Mouse (Mus musculus) adrenal gland, postnatal 14 days (tissue): ENCODE results near the gene Olfr122. TPM values are rescaled to one million over a fixed set of nuclear protein-coding genes. Genes with fewer than 3 reads are reported as not detected.

Source experiments
- DNase-seq: peaks from one replicate; pipeline ENCODE4 v3.0.0; 2021; ENCODE audit warnings: mixed read lengths
- long read RNA-seq, 2 experiments: library from polyadenylated mRNA; stranded (forward); transcript quantifications; one replicate each; pipeline ENCODE4 v2.0.0; 2021
- total RNA-seq: library from RNA; stranded (reverse); gene quantifications from 2 replicates; pipeline ENCODE4 v1.2.3, GENCODE M21; 2021

The Olfr122 gene
- not detected in 2 replicates for total RNA-seq
- long read RNA-seq, experiment 1, result 0 reads
- long read RNA-seq, experiment 2, result 0 reads

GRCm38 (mm10) chr17:37768307-37768706, at the start of gene Olfr122:
Olfr122 (plus strand) TSS chr17:37768607.
- DNase-seq, result no peak

GRCm38 (mm10) chr17:37721508-37721907, 46.9 kb upstream of the Olfr122 start, which contains the start of gene Olfr120:
Olfr120 (plus strand) TSS chr17:37721808.
- DNase-seq, result no peak

DNA sequence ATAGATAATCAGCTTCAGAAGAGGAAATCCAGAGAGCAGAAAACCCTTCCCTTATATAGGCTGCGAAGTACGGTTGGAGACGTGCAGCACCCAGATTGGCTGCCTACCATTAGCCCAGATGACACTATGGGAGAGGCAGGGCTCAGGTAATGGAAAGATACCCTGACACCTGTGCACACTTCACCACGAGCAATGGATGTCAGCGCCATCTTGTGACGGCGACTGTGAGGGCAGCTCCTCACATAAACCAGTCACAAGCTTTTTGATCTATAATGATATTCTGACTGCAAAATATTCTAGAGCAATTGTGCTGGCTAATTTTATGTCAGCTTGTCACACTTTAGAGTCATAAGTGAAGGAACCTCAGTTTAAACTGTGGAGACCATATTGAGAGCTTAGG, 30.3 kb upstream of the Olfr122 start:
- no peak for DNase-seq

- no peak for DNase-seq
Measured at GRCm38 (mm10) chr17:37793229-37793628, 24.8 kb downstream of the Olfr122 start, which contains the start of gene Olfr123. Olfr123 (plus strand) TSS chr17:37793529.

DNA sequence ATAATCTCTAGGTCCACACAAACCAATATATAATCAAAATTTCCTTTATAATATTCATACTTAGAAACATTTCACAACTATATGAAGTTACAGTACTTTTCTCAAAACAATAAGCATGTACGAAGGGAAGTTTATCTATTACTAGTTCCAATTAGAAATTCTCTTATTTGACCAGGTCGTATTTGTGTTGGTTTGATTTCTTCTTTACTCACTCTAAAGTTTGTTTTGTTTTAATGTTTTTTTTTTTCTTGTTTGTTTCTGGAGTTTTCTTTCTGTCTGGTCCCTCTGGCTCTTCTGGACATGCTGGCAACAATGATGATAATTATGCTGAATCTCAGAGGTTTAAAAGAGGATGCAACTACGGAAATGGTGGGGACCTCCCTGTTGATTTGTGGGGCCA, 31.2 kb downstream of the Olfr122 start, which contains the start of gene Olfr124:
TSS of gene Olfr124 (plus strand) at position 301 of the 400 bp plus-strand sequence.
- DNase-seq, result no peak

Other genes starting within 250 kb of the Olfr122 start
- not detected in 2 replicates for gene Olfr112, start 199.2 kb upstream of the Olfr122 start, total RNA-seq
- gene Olfr113, start 190.9 kb upstream of the Olfr122 start, total RNA-seq, result not detected in 2 replicates
- not detected in 2 replicates for gene Olfr114, start 175.9 kb upstream of the Olfr122 start, total RNA-seq
- not detected in 2 replicates for gene Olfr115, start 141.5 kb upstream of the Olfr122 start, total RNA-seq
- gene Olfr116, start 141.4 kb upstream of the Olfr122 start, total RNA-seq, result not detected in 2 replicates
- gene Olfr117, start 104.8 kb upstream of the Olfr122 start, total RNA-seq, result not detected in 2 replicates
- not detected in 2 replicates for gene Olfr118, start 101.6 kb upstream of the Olfr122 start, total RNA-seq
- not detected in 2 replicates for gene Olfr119, start 72.0 kb upstream of the Olfr122 start, total RNA-seq
- not detected in 2 replicates for gene Olfr120, start 46.8 kb upstream of the Olfr122 start, total RNA-seq
- not detected in 2 replicates for gene Olfr121, start 19.8 kb upstream of the Olfr122 start, total RNA-seq
- gene Olfr123, start 24.9 kb downstream of the Olfr122 start, total RNA-seq, result not detected in 2 replicates
- not detected in 2 replicates for gene Olfr124, start 31.3 kb downstream of the Olfr122 start, total RNA-seq
- gene Olfr125, start 64.3 kb downstream of the Olfr122 start, total RNA-seq, result not detected in 2 replicates
- gene Olfr126, start 78.9 kb downstream of the Olfr122 start, total RNA-seq, result not detected in 2 replicates
- gene Olfr127, start 131.8 kb downstream of the Olfr122 start, total RNA-seq, result not detected in 2 replicates
- not detected in 2 replicates for gene Olfr128, start 151.9 kb downstream of the Olfr122 start, total RNA-seq
- not detected in 2 replicates for gene Olfr761, start 184.5 kb downstream of the Olfr122 start, total RNA-seq